Mouse (Mus musculus) CD8-positive naive resting alpha-beta T cell, adult 2 months (primary cell): Measurements from ENCODE around the gene Lrp2.
A peak's percentile ranks its signal among the peaks of the same experiment; 100 is the strongest.

Source experiments
- DNase-seq, 2 experiments: peaks; one replicate each; pipeline ENCODE4 v3.0.0; 2022; ENCODE audit warnings: low read depth in 2 of 2, low spot score in 2 of 2

Gene Lrp2

GRCm38 (mm10) chr2:69530126-69530525 is 55.7 kb downstream of the Lrp2 start:
- no peak for DNase-seq

- no peak for DNase-seq
Observed at GRCm38 (mm10) chr2:69520273-69520672, 65.6 kb downstream of the Lrp2 start.

- DNase-seq = no peak
Observed at GRCm38 (mm10) chr2:69518307-69518706, 67.6 kb downstream of the Lrp2 start.

- no peak for DNase-seq
Observed at GRCm38 (mm10) chr2:69511766-69512165, 74.1 kb downstream of the Lrp2 start.

GRCm38 (mm10) chr2:69500357-69500756 is 85.5 kb downstream of the Lrp2 start:
- no peak for DNase-seq

GRCm38 (mm10) chr2:69493130-69493529 is 92.7 kb downstream of the Lrp2 start:
- DNase-seq = no peak

GRCm38 (mm10) chr2:69480965-69481364 is 104.9 kb downstream of the Lrp2 start:
- DNase-seq = no peak

- DNase-seq = no peak
Observed at GRCm38 (mm10) chr2:69479859-69480258, 106.0 kb downstream of the Lrp2 start.

GRCm38 (mm10) chr2:69476901-69477300 is 109.0 kb downstream of the Lrp2 start:
- DNase-seq = no peak

- no peak for DNase-seq
Observed at GRCm38 (mm10) chr2:69475177-69475576, 110.7 kb downstream of the Lrp2 start.

GRCm38 (mm10) chr2:69471837-69472236 is 114.0 kb downstream of the Lrp2 start:
- DNase-seq = no peak

GRCm38 (mm10) chr2:69463609-69464008 is 122.3 kb downstream of the Lrp2 start:
- DNase-seq = no peak

GRCm38 (mm10) chr2:69459481-69459880 is 126.4 kb downstream of the Lrp2 start:
- no peak for DNase-seq

GRCm38 (mm10) chr2:69451128-69451527 is 134.7 kb downstream of the Lrp2 start:
- DNase-seq = no peak

GRCm38 (mm10) chr2:69448581-69448980 is 137.3 kb downstream of the Lrp2 start:
- DNase-seq = no peak

- no peak for DNase-seq
Observed at GRCm38 (mm10) chr2:69445896-69446472, 139.9 kb downstream of the Lrp2 start.

GRCm38 (mm10) chr2:69441656-69442055 is 144.2 kb downstream of the Lrp2 start:
- DNase-seq = no peak

GRCm38 (mm10) chr2:69428116-69428515 is 157.7 kb downstream of the Lrp2 start:
- peak; percentile 1 to 15 for DNase-seq

- no peak for DNase-seq
Observed at GRCm38 (mm10) chr2:69427141-69427540, 158.7 kb downstream of the Lrp2 start.

GRCm38 (mm10) chr2:69426081-69426480 is 159.8 kb downstream of the Lrp2 start:
- no peak for DNase-seq

- no peak for DNase-seq
Observed at GRCm38 (mm10) chr2:69424829-69425228, 161.0 kb downstream of the Lrp2 start.

- no peak for DNase-seq
Observed at GRCm38 (mm10) chr2:69418294-69418881, 167.5 kb downstream of the Lrp2 start.

- no peak for DNase-seq
Observed at GRCm38 (mm10) chr2:69415070-69415469, 170.8 kb downstream of the Lrp2 start.
